Mouse (Mus musculus) MEL (cell line): ENCODE measurements at regions not wholly inside any gene's neighbourhood (a gene's known extent, or its start where the extent isn't known, plus 50 kb on each side); places are given as distances from the start of the nearest gene placed in this dataset.

Experiments
- DNase-seq: peaks from one replicate; pipeline ENCODE4 v3.0.0; 2011; ENCODE audit warnings: low read depth, low spot score
- H3K27ac ChIP-seq: 2 replicates; pipeline ENCODE4 v1.5.1; 2012; ENCODE audit warnings: low read depth, mild to moderate bottlenecking, control low read depth, low read length, moderate library complexity; ENCODE audit not compliant: control insufficient read depth
- H3K27me3 ChIP-seq, 2 experiments: fragments of 150-350 bp in 1 of 2; sonication (generic) in 1 of 2; 2 replicates each; pipeline ENCODE4 v1.6.1; 2012; ENCODE audit warnings: low read length in 2 of 2, mild to moderate bottlenecking in 2 of 2, improper control_type of control experiment in 1 of 2, moderate library complexity in 1 of 2; ENCODE audit not compliant: insufficient read depth in 2 of 2, control insufficient read depth in 1 of 2
- H3K36me3 ChIP-seq, 2 experiments: 2 replicates each; pipeline ENCODE4 v1.6.1; 2012 to 2014; ENCODE audit warnings: low read length in 2 of 2, improper control_type of control experiment in 1 of 2, inconsistent platforms in 1 of 2, mild to moderate bottlenecking in 1 of 2; ENCODE audit not compliant: insufficient read depth in 2 of 2, control insufficient read depth in 1 of 2
- H3K4me1 ChIP-seq, 2 experiments: fragments of 150-350 bp in 1 of 2; sonication (generic) in 1 of 2; 2 replicates each; pipeline ENCODE4 v1.6.1; 2012; ENCODE audit warnings: low read length in 2 of 2, improper control_type of control experiment in 1 of 2, mild to moderate bottlenecking in 1 of 2; ENCODE audit not compliant: insufficient read depth in 2 of 2, control insufficient read depth in 1 of 2
- H3K4me3 ChIP-seq, 2 experiments: fragments of 150-350 bp in 1 of 2; sonication (generic) in 1 of 2; 2 replicates each; pipeline ENCODE4 v1.5.1; 2012; ENCODE audit warnings: low read depth in 2 of 2, low read length in 2 of 2, mild to moderate bottlenecking in 2 of 2, moderate library complexity in 2 of 2, control low read depth in 1 of 2, improper control_type of control experiment in 1 of 2; ENCODE audit not compliant: control insufficient read depth in 1 of 2, insufficient read depth in 1 of 2
- H3K79me2 ChIP-seq: 2 replicates; pipeline ENCODE4 v1.6.1; 2012; ENCODE audit warnings: mild to moderate bottlenecking, low read length, moderate library complexity; ENCODE audit not compliant: control insufficient read depth, poor library complexity, insufficient read depth
- H3K9ac ChIP-seq: 2 replicates; pipeline ENCODE4 v1.6.1; 2012; ENCODE audit warnings: low read depth, mild to moderate bottlenecking, control low read depth, low read length, moderate library complexity; ENCODE audit not compliant: control insufficient read depth, poor library complexity, severe bottlenecking
- H3K9me3 ChIP-seq: fragments of 150-350 bp; sonication (generic); replicated peaks from 2 replicates; pipeline ENCODE4 v1.6.1; 2012; ENCODE audit warnings: mild to moderate bottlenecking, low read length, improper control_type of control experiment, moderate library complexity; ENCODE audit not compliant: insufficient read depth
- BHLHE40 ChIP-seq: IDR thresholded peaks from 2 replicates; pipeline ENCODE4 v1.6.1; 2012; ENCODE audit warnings: low read depth, mild to moderate bottlenecking, inconsistent platforms, low read length, improper control_type of control experiment, borderline replicate concordance
- ELF1 ChIP-seq: IDR thresholded peaks from 2 replicates; pipeline ENCODE4 v1.6.1; 2014; ENCODE audit warnings: low read depth, mild to moderate bottlenecking, inconsistent platforms, low read length, improper control_type of control experiment, moderate library complexity
- GABPA ChIP-seq: IDR thresholded peaks from 2 replicates; pipeline ENCODE4 v1.6.1; 2012; ENCODE audit warnings: low read depth, mild to moderate bottlenecking, inconsistent platforms, low read length, improper control_type of control experiment, moderate library complexity
- GATA1 ChIP-seq: IDR thresholded peaks from 2 replicates; pipeline ENCODE4 v1.6.1; 2011; ENCODE audit warnings: low read depth, low read length, improper control_type of control experiment
- KAT2A ChIP-seq: conservative IDR thresholded peaks from 2 replicates; pipeline ENCODE4 v1.6.1; 2012; ENCODE audit warnings: low read depth, low read length, improper control_type of control experiment, inconsistent platforms
- MAFK ChIP-seq: IDR thresholded peaks from 2 replicates; pipeline ENCODE4 v1.6.1; 2011; ENCODE audit warnings: low read depth, mild to moderate bottlenecking, low read length, improper control_type of control experiment, borderline replicate concordance
- MAX ChIP-seq: IDR thresholded peaks from 2 replicates; pipeline ENCODE4 v1.6.1; 2011; ENCODE audit warnings: low read length, improper control_type of control experiment
- MYC ChIP-seq: IDR thresholded peaks from 2 replicates; pipeline ENCODE4 v1.6.1; 2011; ENCODE audit warnings: low read depth, mild to moderate bottlenecking, low read length, improper control_type of control experiment, moderate library complexity
- NELFE ChIP-seq: IDR thresholded peaks from 2 replicates; pipeline ENCODE4 v1.6.1; 2011; ENCODE audit warnings: low read depth, low read length, improper control_type of control experiment
- NRF1 ChIP-seq: IDR thresholded peaks from 2 replicates; pipeline ENCODE4 v1.6.1; 2014; ENCODE audit warnings: low read depth, mild to moderate bottlenecking, inconsistent platforms, low read length, improper control_type of control experiment, moderate library complexity; ENCODE audit not compliant: poor library complexity, insufficient read depth, severe bottlenecking
- POLR2A ChIP-seq, 2 experiments: IDR thresholded peaks; 2 replicates each; pipeline ENCODE4 v1.6.1; 2011 to 2012; ENCODE audit warnings: low read length in 2 of 2, mild to moderate bottlenecking in 2 of 2, control low read depth in 1 of 2, improper control_type of control experiment in 1 of 2, low read depth in 1 of 2, moderate library complexity in 1 of 2; ENCODE audit not compliant: control insufficient read depth in 1 of 2, insufficient read depth in 1 of 2, poor library complexity in 1 of 2
- POLR2AphosphoS2 ChIP-seq: IDR thresholded peaks from 2 replicates; pipeline ENCODE4 v1.6.1; 2011; ENCODE audit warnings: low read length, improper control_type of control experiment
- RAD21 ChIP-seq: IDR thresholded peaks from 2 replicates; pipeline ENCODE4 v1.6.1; 2011; ENCODE audit warnings: mild to moderate bottlenecking, low read depth, low read length, improper control_type of control experiment
- SIN3A ChIP-seq: IDR thresholded peaks from 2 replicates; pipeline ENCODE4 v1.6.1; 2012; ENCODE audit warnings: low read length, improper control_type of control experiment, inconsistent platforms
- SMC3 ChIP-seq: IDR thresholded peaks from 2 replicates; pipeline ENCODE4 v1.6.1; 2011; ENCODE audit warnings: low read depth, low read length, improper control_type of control experiment
- TCF12 ChIP-seq: IDR thresholded peaks from 2 replicates; pipeline ENCODE4 v1.6.1; 2014; ENCODE audit warnings: low read depth, mild to moderate bottlenecking, inconsistent platforms, low read length, improper control_type of control experiment, moderate library complexity
- USF2 ChIP-seq, 2 experiments: IDR thresholded peaks; 2 replicates each; pipeline ENCODE4 v1.6.1; 2011 to 2012; ENCODE audit warnings: improper control_type of control experiment in 2 of 2, low read length in 2 of 2, borderline replicate concordance in 1 of 2, inconsistent platforms in 1 of 2, low read depth in 1 of 2, mild to moderate bottlenecking in 1 of 2; ENCODE audit not compliant: insufficient read depth in 1 of 2
- ZC3H11A ChIP-seq: IDR thresholded peaks from 2 replicates; pipeline ENCODE4 v1.6.1; 2012; ENCODE audit warnings: low read depth, mild to moderate bottlenecking, inconsistent platforms, low read length, improper control_type of control experiment
- ZKSCAN1 ChIP-seq: IDR thresholded peaks from 2 replicates; pipeline ENCODE4 v1.6.1; 2012; ENCODE audit warnings: low read depth, mild to moderate bottlenecking, inconsistent platforms, low read length, improper control_type of control experiment, moderate library complexity
- ZMIZ1 ChIP-seq: IDR thresholded peaks from 2 replicates; pipeline ENCODE4 v1.6.1; 2012; ENCODE audit warnings: low read depth, mild to moderate bottlenecking, inconsistent platforms, low read length, improper control_type of control experiment, moderate library complexity
- ZNF384 ChIP-seq: IDR thresholded peaks from 2 replicates; pipeline ENCODE4 v1.6.1; 2012; ENCODE audit warnings: low read depth, mild to moderate bottlenecking, inconsistent platforms, low read length, improper control_type of control experiment

DNA sequence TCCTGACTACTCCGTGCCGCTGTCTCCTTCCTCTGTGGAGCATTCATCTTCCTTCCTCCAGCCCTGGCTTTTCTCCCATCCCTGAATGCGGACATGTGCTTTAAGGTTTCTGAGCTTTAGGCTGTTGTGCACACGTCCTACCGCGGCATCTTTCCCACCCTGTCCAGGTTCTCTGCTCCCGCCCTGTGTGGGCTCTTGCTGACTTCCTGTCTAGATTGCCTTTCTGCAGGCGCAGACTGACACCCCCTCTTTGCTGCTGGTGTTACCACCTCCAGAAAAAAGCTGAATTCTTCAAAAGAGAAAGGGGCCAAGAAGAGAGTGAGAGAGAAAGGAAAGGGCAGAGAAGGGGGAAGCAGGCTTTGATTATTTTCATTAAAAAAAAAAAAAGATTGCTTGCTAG is 167.7 kb upstream of the Klf4 start:
- Histone ChIP-seq H3K27me3 (no peaks in the 10 kb centered on the region), H3K9me3 (no peaks in the 10 kb centered on the region), H3K27ac (no peak overlapping the region), H3K36me3 (no peaks in the 10 kb centered on the region), H3K4me3 (no peak overlapping the region), H3K79me2 (no peaks in the 10 kb centered on the region), H3K9ac (no peak overlapping the region), H3K4me1 (no peaks in the 10 kb centered on the region)
- no peak for TF ChIP-seq NRF1
- no peak for TF ChIP-seq GATA1
- no peak for TF ChIP-seq ZC3H11A
- TF ChIP-seq USF2 (IDR thresholded peaks at IDR 0.05; ENCODE audit: borderline replicate concordance in 1 of 2, insufficient read depth in 1 of 2, low read depth in 1 of 2, low read length in 2 of 2): no peak
- no peak for DNase-seq

DNA sequence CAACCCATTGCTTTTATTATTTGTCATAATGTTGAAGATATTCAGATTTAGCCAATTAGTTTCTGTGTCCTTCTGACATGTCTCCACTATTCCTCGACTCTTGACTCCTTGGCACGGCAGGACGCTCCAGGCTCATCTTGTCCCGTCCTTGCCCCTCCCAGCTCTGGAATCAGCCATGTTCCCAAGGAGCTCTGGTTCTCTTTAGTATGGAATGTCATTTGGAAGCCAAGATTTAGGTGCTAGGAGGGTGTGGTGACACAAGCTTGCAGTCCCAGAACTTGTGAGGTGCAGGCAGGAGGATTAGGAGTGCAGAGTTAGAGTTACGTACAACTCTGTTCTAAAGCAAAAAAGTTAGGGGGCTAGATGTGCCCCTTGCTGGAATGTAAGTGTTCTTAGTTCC is 166.9 kb upstream of the Klf4 start:
- Histone ChIP-seq H3K27ac (no peak overlapping the region), H3K79me2 (no peaks in the 10 kb centered on the region), H3K9ac (no peak overlapping the region), H3K4me3 (no peak overlapping the region), H3K27me3 (no peaks in the 10 kb centered on the region), H3K9me3 (no peaks in the 10 kb centered on the region), H3K4me1 (no peaks in the 10 kb centered on the region), H3K36me3 (no peaks in the 10 kb centered on the region)
- DNase-seq: no peak
- no peak for TF ChIP-seq MAFK
- TF ChIP-seq NRF1: no peak
- TF ChIP-seq ZNF384: no peak
- TF ChIP-seq ZKSCAN1: no peak
- TF ChIP-seq POLR2AphosphoS2: no peak
- no peak for TF ChIP-seq RAD21
- TF ChIP-seq NELFE: no peak
- no peak for TF ChIP-seq ZMIZ1
- no peak for TF ChIP-seq MYC
- TF ChIP-seq USF2 (IDR thresholded peaks at IDR 0.05; ENCODE audit: borderline replicate concordance in 1 of 2, insufficient read depth in 1 of 2, low read depth in 1 of 2, low read length in 2 of 2): no peak
- no peak for TF ChIP-seq SMC3
- no peak for TF ChIP-seq ELF1
- TF ChIP-seq GABPA: no peak
- no peak for TF ChIP-seq ZC3H11A
- TF ChIP-seq MAX: no peak

DNA sequence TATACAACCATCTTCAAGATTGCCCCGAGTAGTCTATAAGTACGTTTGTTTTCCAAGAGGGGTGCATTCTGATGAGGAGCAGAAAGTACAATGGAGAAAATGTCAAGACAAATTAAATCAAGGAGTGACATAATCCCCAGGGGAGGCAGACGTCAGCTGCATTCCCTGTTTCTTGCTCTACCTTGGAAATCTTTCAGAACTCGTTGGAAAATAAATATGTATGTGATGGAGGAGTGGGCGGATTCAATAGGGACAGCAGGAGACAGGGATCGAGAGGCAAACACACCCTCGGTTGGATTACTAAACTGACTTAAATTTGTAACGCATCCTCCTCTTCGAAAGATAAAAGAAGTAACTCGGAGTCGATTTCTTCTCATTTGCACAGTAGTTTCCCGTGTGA is 164.8 kb upstream of the Klf4 start:
- Histone ChIP-seq H3K27me3 (no peaks in the 10 kb centered on the region), H3K36me3 (no peaks in the 10 kb centered on the region), H3K9me3 (no peaks in the 10 kb centered on the region), H3K4me1 (no peaks in the 10 kb centered on the region), H3K27ac (no peak overlapping the region), H3K4me3 (no peak overlapping the region), H3K9ac (no peak overlapping the region), H3K79me2 (no peaks in the 10 kb centered on the region)
- no peak for TF ChIP-seq KAT2A
- TF ChIP-seq NRF1: no peak
- TF ChIP-seq POLR2AphosphoS2: no peak
- TF ChIP-seq ZKSCAN1: no peak
- no peak for TF ChIP-seq BHLHE40
- TF ChIP-seq ZC3H11A: no peak
- no peak for TF ChIP-seq RAD21
- no peak for TF ChIP-seq TCF12
- no peak for TF ChIP-seq SMC3
- no peak for TF ChIP-seq GATA1
- TF ChIP-seq MAX: no peak
- TF ChIP-seq ELF1: no peak
- TF ChIP-seq SIN3A: no peak
- no peak for TF ChIP-seq POLR2A (IDR thresholded peaks at IDR 0.05; ENCODE audit: control insufficient read depth in 1 of 2, insufficient read depth in 1 of 2, low read depth in 1 of 2, low read length in 2 of 2, poor library complexity in 1 of 2)
- TF ChIP-seq NELFE: no peak
- TF ChIP-seq MAFK: no peak
- no peak for DNase-seq
